Mouse (Mus musculus): ENCODE measurements at regions not wholly inside any gene's neighbourhood (a gene's known extent, or its start where the extent isn't known, plus 50 kb on each side); places are given as distances from the start of the nearest gene placed in this dataset.

- WGBS: 87% methylated on average over 4 of the region's 4 CpGs
These were observed 135.9 kb downstream of the Gm4791 start for GRCm38 (mm10) chr9:47134479-47134878.

DNA sequence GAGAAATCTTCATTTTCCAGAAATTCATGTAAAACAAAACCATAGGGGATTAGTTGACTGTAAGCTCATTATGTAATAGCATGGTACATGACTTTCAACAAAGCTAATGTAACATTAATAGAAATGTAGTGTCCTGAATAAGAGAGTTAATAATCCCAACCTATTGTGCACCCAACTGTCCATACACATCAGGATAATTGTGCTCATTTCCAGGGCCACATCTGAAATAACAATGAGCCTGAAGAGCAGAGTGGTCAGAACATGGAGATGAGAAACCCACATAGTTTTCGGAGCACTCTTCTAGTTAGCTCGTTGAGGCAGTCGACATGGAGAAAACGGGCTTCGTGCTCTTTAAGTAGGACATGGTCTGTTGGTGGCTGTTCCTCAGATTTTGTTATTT, 138.1 kb downstream of the Gm4791 start:
- 93% methylated on average over 5 of the region's 5 CpGs for WGBS

More at GRCm38 (mm10) chr9:47134479-47134878, 135.9 kb downstream of the Gm4791 start:
- no peaks in the 10 kb centered on the region for H3K9me3 ChIP-seq
- no peak overlapping the region for H3K9ac ChIP-seq
- no peak for ATAC-seq (ENCODE audit: low FRiP score, low read depth)
- no peak overlapping the region for H3K27ac ChIP-seq
- H3K36me3 ChIP-seq: no peaks in the 10 kb centered on the region
- H3K4me3 ChIP-seq: no peak overlapping the region
- H3K4me1 ChIP-seq: no peaks in the 10 kb centered on the region
- H3K4me2 ChIP-seq (replicated peaks): no peak overlapping the region
- H3K27me3 ChIP-seq (replicated peaks): no peaks in the 10 kb centered on the region

DNA sequence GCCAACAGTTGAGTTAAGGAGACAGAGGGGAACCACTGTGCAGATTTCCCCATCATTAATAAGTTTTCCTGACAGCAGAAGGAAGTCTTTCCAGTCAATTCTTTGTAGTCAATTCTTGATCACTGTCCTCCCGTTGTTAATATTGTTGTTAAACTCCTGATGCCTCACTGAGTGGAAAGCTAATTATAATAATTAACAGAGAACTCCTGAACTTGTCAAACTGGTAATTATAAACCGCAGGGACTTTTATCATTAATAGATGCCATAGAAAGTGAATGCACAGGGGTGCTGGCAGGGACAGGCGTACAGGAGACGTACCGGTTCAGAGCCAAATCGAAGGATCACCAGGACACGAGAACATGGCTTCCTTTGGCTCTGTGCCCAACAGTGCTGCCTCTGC, 154.9 kb downstream of the Gm4791 start:
- Histone ChIP-seq H3K4me2 (replicated peaks) (no peak overlapping the region), H3K4me3 (no peak overlapping the region), H3K36me3 (no peaks in the 10 kb centered on the region), H3K27ac (no peak overlapping the region), H3K27me3 (replicated peaks) (no peaks in the 10 kb centered on the region), H3K4me1 (no peaks in the 10 kb centered on the region), H3K9ac (no peak overlapping the region), H3K9me3 (no peaks in the 10 kb centered on the region)
- WGBS: 94% methylated on average over 7 of the region's 7 CpGs
- no peak for ATAC-seq (ENCODE audit: low FRiP score, low read depth)

More for the DNA sequence above, 138.1 kb downstream of the Gm4791 start:
- H3K27ac ChIP-seq: no peak overlapping the region
- no peak overlapping the region for H3K9ac ChIP-seq
- no peaks in the 10 kb centered on the region for H3K27me3 ChIP-seq (replicated peaks)
- no peak for ATAC-seq (ENCODE audit: low FRiP score, low read depth)
- no peaks in the 10 kb centered on the region for H3K4me1 ChIP-seq
- no peak overlapping the region for H3K4me3 ChIP-seq
- no peaks in the 10 kb centered on the region for H3K36me3 ChIP-seq
- H3K4me2 ChIP-seq (replicated peaks): no peak overlapping the region
- H3K9me3 ChIP-seq: no peaks in the 10 kb centered on the region

- no peak overlapping the region for H3K4me2 ChIP-seq (replicated peaks)
- H3K4me3 ChIP-seq: no peak overlapping the region
- H3K27me3 ChIP-seq (replicated peaks): no peaks in the 10 kb centered on the region
- H3K4me1 ChIP-seq: peaks cover 12% of the 10 kb centered on the region; the same call in 1 of the 2 replicates
- no peaks in the 10 kb centered on the region for H3K9me3 ChIP-seq
- H3K9ac ChIP-seq: no peak overlapping the region
- 46% methylated on average over 8 of the region's 8 CpGs for WGBS
- ATAC-seq (ENCODE audit: low FRiP score, low read depth): no peak
- no peaks in the 10 kb centered on the region for H3K36me3 ChIP-seq
- no peak overlapping the region for H3K27ac ChIP-seq
These were observed 167.1 kb downstream of the Gm4791 start for GRCm38 (mm10) chr9:47165480-47166131.

DNA sequence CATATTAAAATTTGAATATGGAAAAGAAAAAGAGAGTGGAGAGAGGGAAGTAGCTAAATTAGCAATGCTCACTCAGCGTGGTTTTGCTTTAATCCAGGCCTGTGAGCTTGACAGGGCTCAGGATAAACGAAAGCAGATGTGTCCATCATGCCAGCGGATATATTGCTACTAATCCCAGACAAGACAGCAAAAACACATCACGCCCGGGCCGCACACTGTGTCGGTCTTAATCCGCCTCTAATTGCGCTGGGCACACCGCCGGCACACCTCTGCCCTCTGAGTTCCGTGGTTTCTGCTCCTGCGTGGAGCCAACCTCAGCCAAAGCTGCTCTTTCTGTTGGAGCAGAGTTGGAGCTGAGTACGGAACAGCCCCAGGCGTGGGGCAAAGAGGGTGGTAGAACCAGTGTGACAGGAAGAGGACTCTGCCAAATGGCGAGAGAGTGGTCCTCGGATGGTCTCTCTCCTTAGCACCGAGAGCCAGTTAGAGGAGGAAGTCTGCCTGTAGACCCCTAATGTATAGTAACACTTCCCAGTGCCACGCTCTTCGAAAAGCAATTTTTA, 169.2 kb downstream of the Gm4791 start:
- H3K4me3 ChIP-seq: no peak overlapping the region
- H3K9ac ChIP-seq: no peak overlapping the region
- H3K36me3 ChIP-seq: no peaks in the 10 kb centered on the region
- no peak overlapping the region for H3K4me2 ChIP-seq (replicated peaks)
- WGBS: 85% methylated on average over 20 of the region's 20 CpGs
- no peak for ATAC-seq (ENCODE audit: low FRiP score, low read depth)
- H3K27me3 ChIP-seq (replicated peaks): no peaks in the 10 kb centered on the region
- no peaks in the 10 kb centered on the region for H3K9me3 ChIP-seq
- peaks cover 12% of the 10 kb centered on the region; the same call in 1 of the 2 replicates for H3K4me1 ChIP-seq
- H3K27ac ChIP-seq: no peak overlapping the region

GRCm38 (mm10) chr9:47176044-47176443, 177.5 kb downstream of the Gm4791 start:
- no peak overlapping the region for H3K4me2 ChIP-seq (replicated peaks)
- WGBS: 87% methylated on average over 4 of the region's 4 CpGs
- no peaks in the 10 kb centered on the region for H3K27me3 ChIP-seq (replicated peaks)
- no peak overlapping the region for H3K9ac ChIP-seq
- H3K36me3 ChIP-seq: no peaks in the 10 kb centered on the region
- no peak overlapping the region for H3K4me3 ChIP-seq
- H3K9me3 ChIP-seq: 0 out of 2 replicates have a peak, but pooled peaks cover 5% of the 10 kb centered on the region
- ATAC-seq (ENCODE audit: low FRiP score, low read depth): no peak
- no peak overlapping the region for H3K27ac ChIP-seq
- no peaks in the 10 kb centered on the region for H3K4me1 ChIP-seq

GRCm38 (mm10) chr9:47218101-47218500, 219.6 kb downstream of the Gm4791 start:
- WGBS: 78% methylated on average over 3 of the region's 3 CpGs
- H3K4me3 ChIP-seq: no peak overlapping the region
- no peak overlapping the region for H3K27ac ChIP-seq
- H3K9me3 ChIP-seq: no peaks in the 10 kb centered on the region
- no peaks in the 10 kb centered on the region for H3K27me3 ChIP-seq (replicated peaks)
- ATAC-seq (ENCODE audit: low FRiP score, low read depth): no peak
- H3K9ac ChIP-seq: no peak overlapping the region
- H3K4me1 ChIP-seq: no peaks in the 10 kb centered on the region
- no peaks in the 10 kb centered on the region for H3K36me3 ChIP-seq
- H3K4me2 ChIP-seq (replicated peaks): no peak overlapping the region

GRCm38 (mm10) chr9:47223536-47223935, 225.0 kb downstream of the Gm4791 start:
- WGBS: 70% methylated on average over 2 of the region's 2 CpGs
- Histone ChIP-seq H3K27me3 (replicated peaks) (no peaks in the 10 kb centered on the region), H3K9ac (no peak overlapping the region), H3K4me2 (replicated peaks) (no peak overlapping the region), H3K36me3 (no peaks in the 10 kb centered on the region), H3K9me3 (no peaks in the 10 kb centered on the region), H3K4me1 (no peaks in the 10 kb centered on the region), H3K27ac (no peak overlapping the region), H3K4me3 (no peak overlapping the region)
- ATAC-seq (ENCODE audit: low FRiP score, low read depth): no peak

- H3K9ac ChIP-seq: no peak overlapping the region
- no peak overlapping the region for H3K27ac ChIP-seq
- H3K4me3 ChIP-seq: no peak overlapping the region
- no peaks in the 10 kb centered on the region for H3K9me3 ChIP-seq
- H3K4me2 ChIP-seq (replicated peaks): no peak overlapping the region
- ATAC-seq (ENCODE audit: low FRiP score, low read depth): no peak
- H3K27me3 ChIP-seq (replicated peaks): no peaks in the 10 kb centered on the region
- no peaks in the 10 kb centered on the region for H3K4me1 ChIP-seq
- WGBS: 91% methylated on average over 1 of the region's 1 CpGs
- no peaks in the 10 kb centered on the region for H3K36me3 ChIP-seq
These were observed 225.7 kb downstream of the Gm4791 start for GRCm38 (mm10) chr9:47224249-47224648.

DNA sequence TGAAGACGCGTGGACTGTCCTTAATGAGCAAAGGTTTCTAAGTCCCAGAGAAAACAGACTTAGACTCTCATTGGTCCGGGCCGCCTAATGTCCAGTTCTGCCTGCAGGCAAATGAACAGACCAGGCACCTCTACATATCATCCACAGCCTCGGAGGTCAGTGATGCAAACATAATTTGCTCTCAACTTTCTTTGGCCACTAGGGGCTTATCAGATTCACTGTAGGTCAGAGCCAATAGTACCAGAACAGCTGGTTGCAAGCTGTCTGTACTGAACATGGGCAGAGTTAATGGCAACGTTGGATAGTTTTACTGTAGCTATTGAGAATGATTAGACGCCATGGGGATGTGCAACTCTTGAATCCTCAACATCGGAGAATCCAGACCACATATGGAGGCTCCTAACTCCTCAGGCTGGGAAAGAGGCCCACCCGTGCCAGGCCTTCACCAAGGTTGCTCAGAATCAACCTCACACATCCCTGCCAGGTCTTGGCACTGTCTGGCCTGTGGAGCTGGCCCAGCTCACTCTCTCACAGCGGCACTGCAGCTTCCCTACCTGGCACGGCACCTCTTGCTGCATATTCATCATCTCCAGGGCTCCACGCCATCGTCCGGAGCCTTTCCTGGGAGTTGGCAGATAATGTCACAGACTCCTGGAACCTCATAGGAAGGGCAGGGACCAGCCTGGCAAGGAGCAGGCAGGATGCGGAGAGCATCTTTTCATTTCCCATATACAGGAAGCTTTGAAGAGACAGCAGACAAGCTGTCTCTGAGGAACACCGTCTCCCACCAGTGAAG, 228.1 kb downstream of the Gm4791 start:
- Histone ChIP-seq H3K4me1 (no peaks in the 10 kb centered on the region), H3K4me2 (replicated peaks) (no peak overlapping the region), H3K9me3 (no peaks in the 10 kb centered on the region), H3K4me3 (no peak overlapping the region), H3K27ac (no peak overlapping the region), H3K36me3 (no peaks in the 10 kb centered on the region), H3K27me3 (replicated peaks) (no peaks in the 10 kb centered on the region), H3K9ac (no peak overlapping the region)
- ATAC-seq (ENCODE audit: low FRiP score, low read depth): no peak
- whole genome bisulfite sequencing: 88% methylated on average over 16 of the region's 16 CpGs

DNA sequence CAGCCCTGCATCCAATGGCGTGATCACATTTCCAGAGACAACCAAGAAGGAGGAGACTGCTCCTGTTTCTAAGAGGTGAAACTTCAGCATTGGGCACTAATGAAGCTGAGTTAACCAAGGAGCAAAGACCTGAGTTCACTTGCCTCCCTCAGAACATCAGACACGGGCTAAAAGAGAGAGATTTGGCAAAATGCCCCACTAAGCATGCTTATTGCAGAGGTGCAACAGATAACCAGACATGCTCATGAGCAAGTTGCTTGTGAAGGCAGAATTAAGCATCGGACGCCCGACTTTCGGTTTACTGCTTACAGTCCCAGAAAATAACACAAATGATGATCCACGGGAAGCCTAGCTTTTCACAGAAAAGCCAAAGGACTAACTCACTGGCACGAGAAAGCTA, 228.8 kb downstream of the Gm4791 start:
- 91% methylated on average over 8 of the region's 8 CpGs for whole genome bisulfite sequencing
- ATAC-seq (ENCODE audit: low FRiP score, low read depth): no peak
- Histone ChIP-seq H3K4me3 (no peak overlapping the region), H3K4me1 (no peaks in the 10 kb centered on the region), H3K9me3 (no peaks in the 10 kb centered on the region), H3K9ac (no peak overlapping the region), H3K27ac (no peak overlapping the region), H3K4me2 (replicated peaks) (no peak overlapping the region), H3K36me3 (no peaks in the 10 kb centered on the region), H3K27me3 (replicated peaks) (no peaks in the 10 kb centered on the region)

- Histone ChIP-seq H3K9ac (no peak overlapping the region), H3K27ac (no peak overlapping the region), H3K36me3 (no peaks in the 10 kb centered on the region), H3K4me1 (no peaks in the 10 kb centered on the region), H3K4me2 (replicated peaks) (no peak overlapping the region), H3K9me3 (no peaks in the 10 kb centered on the region), H3K4me3 (no peak overlapping the region), H3K27me3 (replicated peaks) (no peaks in the 10 kb centered on the region)
- 83% methylated on average over 5 of the region's 5 CpGs for WGBS
- no peak for ATAC-seq (ENCODE audit: low FRiP score, low read depth)
These were observed 230.2 kb downstream of the Gm4791 start for GRCm38 (mm10) chr9:47228736-47229135.
